Mouse (Mus musculus) c-Kit-negative CD71-positive TER-119-positive erythroid progenitor cells, embryonic 14.5 days (primary cell): Measurements from ENCODE around the gene Ttc22.

Source experiments
- DNase-seq: peaks from one replicate; pipeline ENCODE4 v3.0.0-alpha.2; 2013; ENCODE audit warnings: low read depth, low spot score

Gene Ttc22

DNA sequence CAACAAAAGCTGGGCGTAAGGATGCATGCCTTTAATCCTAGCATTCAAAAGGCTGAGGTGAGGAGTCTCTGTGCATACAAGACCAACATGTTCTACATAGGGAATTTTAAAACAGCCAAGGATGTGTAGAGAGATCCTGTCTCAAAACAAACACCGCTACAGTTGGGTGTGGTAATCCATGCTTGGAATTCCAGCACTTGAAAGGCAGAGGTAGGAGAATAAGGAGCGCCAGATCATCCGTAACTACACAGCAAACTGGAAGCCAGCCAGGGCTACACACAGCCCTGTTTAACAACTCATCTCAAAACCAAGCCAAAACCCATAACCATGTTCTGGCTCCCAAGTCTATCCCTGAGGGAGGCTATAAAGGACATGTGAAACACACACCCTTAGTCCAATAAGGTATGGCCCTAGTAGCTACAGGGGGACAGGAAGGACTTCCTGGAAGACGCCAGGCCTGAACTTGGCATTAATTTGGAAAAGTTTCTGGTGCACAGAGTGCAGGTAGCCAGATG, 41.8 kb downstream of the Ttc22 start:
- no peak for DNase-seq

DNA sequence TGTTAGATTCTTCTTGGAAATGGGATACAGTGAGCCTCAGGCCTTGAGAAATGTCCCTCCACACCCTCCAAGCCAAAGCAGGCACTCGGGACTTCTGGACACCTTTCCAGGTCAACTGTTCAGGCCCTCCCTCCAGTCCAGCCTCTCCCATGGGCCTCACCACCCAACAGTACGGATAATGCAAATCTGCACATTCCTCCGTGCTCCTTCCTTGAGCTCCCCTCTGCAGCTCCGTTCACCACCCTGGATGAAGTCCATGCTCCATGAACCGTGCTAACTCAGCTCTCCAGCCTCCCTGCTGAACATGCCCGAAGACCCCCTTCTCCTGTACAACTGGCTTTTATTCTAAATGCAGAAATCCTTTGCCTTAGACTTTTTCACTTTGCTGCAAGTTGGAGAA, 42.5 kb downstream of the Ttc22 start:
- DNase-seq = no peak

DNA sequence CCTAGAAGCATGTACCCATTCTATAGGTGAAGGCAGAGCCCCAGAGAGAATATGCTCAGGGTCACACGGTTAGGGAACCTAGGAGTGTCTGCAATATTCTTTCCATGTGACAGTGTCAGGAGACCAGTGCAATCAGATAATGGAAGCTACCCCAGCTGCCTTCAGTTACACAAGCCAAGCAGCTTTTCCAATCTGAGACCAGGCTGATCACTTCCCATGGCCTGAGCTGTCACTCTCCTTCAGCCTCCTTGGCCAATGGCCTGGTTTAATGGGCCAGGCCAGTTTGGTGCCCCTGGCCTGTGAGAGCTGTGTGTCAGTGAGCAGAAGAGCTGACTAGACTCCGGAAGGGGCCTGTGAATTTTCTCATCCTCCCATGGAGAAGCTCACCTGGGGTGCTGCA, 43.0 kb downstream of the Ttc22 start:
- DNase-seq = no peak

DNA sequence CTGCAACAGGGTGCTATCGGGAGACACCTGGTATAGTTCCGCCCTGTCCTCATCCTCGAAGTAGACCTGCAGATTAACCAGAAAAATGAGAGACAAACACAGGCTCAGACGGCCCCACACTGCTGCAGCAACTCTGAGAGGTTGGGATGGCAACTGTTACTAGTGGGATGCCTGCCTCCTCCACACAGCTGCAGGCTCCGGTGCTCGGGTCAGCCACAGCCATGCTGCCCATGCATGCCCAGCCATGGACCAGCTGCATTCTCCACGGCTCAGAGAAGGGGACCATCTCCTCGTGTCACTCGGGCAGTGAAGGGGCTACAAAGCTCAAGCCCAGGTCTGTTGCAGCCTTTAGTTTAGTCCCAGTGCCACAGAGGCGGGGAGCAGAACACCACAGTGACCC, 43.4 kb downstream of the Ttc22 start:
- no peak for DNase-seq

DNA sequence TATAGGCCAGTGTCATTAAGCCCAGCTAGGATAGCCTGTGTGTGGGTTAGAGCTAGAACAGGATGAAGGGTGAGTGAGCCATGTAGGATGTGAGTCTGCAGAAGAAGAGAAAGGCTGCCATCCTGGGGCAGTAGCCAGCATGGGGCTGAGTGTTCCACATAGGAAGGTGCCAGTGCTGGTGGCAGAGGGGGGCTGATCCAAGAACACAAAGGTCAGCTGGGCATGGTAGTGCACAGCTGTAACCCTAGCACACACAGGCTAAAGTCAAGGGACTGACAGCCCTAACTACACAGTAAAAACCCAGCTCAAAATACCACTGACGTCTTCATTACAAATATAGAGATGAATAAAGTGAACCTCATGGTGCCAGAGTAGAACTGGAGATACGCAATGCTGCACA, 44.3 kb downstream of the Ttc22 start:
- no peak for DNase-seq

DNA sequence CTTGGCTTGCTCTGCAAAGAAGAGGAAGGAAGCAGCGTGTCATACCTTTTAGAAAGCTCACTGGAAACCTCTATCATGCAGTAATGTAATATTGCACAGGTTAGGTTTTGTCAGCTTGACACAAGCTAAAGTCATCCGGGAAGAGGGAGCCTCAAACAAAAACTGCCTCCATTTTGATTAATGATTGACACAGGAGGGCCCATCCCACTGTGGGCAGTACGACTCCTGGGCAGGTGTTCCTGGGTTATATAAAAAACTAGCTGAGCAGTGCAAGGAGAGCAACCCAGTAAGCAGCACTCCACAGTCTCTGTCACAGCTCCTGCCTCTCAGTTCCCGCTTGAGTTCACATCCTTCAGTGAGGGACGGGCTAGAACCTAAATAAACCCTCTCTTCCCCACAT, 54.5 kb downstream of the Ttc22 start:
- DNase-seq = no peak

DNA sequence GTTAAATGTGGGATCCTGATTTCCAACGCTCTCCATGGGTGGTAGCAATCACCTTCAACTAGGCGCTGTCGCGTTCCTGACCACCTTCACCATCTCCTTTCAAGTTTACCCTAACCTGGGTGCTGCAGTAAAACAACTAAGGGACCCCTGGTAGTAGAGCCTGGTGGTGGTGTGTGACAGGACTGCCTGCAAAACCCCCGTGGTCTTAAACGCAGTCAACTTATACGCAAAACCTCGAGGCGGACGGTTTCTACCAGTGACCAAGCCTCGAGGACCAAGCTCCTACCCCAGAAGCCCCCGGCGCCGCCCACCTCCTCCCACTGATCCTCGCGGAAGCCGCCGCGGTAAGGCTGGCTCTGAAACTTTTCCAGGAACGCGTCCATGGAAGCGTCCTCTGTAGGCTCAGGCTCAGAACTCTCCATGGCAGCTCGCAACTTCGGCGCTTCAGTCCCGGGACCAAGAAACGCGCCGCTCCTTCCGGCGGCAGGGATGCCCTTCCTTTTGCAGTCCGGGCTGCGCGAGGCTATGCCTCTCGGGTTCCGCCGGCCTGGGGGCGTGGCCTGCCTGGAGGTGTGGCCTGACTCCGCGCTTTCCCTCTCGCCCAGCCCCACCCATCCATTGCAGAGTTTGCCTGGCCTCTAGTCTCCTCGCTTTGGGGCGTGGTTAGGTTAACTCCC, 56.3 kb downstream of the Ttc22 start, which contains the start of gene Ttc4:
TSS of gene Ttc4 (minus strand) at position 503 of the 677 bp plus-strand sequence.
- DNase-seq = peak; percentile 96

DNA sequence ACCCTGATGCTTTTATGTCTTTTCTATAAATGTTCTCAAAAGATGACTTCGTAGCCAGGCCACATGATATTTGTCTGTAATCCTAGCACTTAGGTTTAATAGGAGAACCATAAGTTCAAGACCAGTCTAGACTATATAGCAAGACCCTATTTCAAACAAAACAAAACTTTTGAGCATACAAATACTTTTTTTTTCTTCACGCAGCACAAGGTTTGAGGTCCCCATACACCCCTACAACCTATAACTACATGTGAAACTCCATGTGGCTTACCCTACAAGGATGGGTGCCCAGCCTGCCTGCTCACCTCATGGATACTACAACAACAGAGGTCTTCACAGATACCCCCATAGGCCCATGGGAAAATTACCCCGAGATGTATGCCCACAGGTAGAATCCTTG, 56.9 kb downstream of the Ttc22 start:
- DNase-seq = no peak

DNA sequence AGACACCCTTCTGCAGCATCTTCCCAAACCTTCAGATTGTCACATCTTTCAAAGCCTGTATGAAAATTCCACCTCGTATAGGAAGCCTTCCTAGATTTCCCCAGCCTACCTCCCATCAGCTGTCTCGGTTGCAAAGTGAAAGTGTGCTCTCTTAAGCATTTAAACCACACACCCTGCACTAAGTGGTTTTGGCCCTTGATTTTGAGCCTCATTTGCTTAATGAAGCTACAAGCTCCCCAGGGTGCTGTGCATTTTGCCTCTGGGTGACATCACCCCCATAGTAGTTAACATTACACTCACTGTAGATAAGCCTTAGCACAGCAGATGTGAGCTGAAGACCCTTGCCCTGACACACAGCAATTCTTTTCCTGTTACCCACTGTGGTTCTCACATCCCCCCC, 58.7 kb downstream of the Ttc22 start:
- DNase-seq = no peak

DNA sequence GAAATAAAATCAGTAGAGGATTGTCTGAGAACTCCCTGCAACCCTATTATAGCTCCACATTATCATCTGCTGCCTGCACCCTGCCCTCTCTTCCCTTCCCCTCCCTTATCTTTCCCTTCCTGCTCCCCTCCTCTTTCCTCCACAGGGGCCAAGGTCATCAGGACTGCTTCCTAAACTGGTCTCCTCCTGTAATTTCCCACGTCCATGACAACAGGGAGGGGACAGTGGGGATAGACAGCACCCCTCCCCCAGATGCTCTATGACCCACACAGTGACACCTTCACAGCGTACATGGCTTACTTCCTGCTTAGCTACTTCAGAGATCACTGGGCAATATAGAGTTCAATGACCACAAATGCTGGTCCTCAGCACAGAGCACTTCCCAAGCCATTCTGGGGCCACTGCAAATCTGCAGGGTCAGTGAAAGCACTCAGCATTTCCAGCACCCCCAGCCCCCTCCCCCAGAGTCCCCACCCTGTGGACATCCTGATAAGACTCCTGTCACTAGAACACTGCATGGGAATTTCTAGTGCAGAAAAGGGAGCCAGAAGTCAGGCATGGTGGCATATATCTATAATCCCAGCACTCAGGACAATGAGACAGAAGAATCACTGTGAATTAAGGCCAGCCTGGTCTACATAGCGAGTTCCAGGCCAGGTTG, 66.5 kb downstream of the Ttc22 start:
- DNase-seq = no peak
